Mouse (Mus musculus) large intestine, adult 2 months (tissue): ENCODE measurements around the gene Kiz. TPM values are rescaled to one million over a fixed set of nuclear protein-coding genes. Genes with fewer than 3 reads are reported as not detected.

ENCODE experiments used
- polyA plus RNA-seq: library from polyadenylated mRNA; depleted of rRNA; stranded (reverse); fragments of >200 nt; gene quantifications from 2 replicates; pipeline ENCODE4 v1.2.3, GENCODE M21; 2012; rRNA removed

Kiz gene
- polyA plus RNA-seq, 1 experiment = 1.5 TPM

Other genes with a start within 250 kb of the Kiz start
- 17.8 and 19.7 TPM in 2 replicates for gene Xrn2, start 157.1 kb downstream of the Kiz start, polyA plus RNA-seq
- not detected in 2 replicates for gene Nkx2-4, start 229.6 kb downstream of the Kiz start, polyA plus RNA-seq